Mouse (Mus musculus) G1E (cell line): ENCODE measurements around the gene Timm44. TPM values are rescaled to one million over a fixed set of nuclear protein-coding genes. Genes with fewer than 3 reads are reported as not detected.
"Not testable (repeated sequence)": the region's sequence is repeated elsewhere in the genome, so short reads cannot be mapped to it uniquely, and the experiment has no call there.

Experiments
- ATAC-seq: 2 replicates; pipeline ENCODE4 v1.8.0; 2016; ENCODE audit warnings: mild to moderate bottlenecking; ENCODE audit not compliant: insufficient number of reproducible peaks, poor library complexity, low FRiP score, severe bottlenecking; ENCODE audit errors: extremely low read depth
- DNase-seq: peaks from one replicate; pipeline ENCODE4 v3.0.0; 2012; ENCODE audit warnings: low spot score
- H3K27me3 ChIP-seq: 2 replicates; pipeline ENCODE4 v1.6.1; 2012; ENCODE audit warnings: mild to moderate bottlenecking, low read length, inconsistent platforms; ENCODE audit not compliant: insufficient read depth
- H3K36me3 ChIP-seq: replicated peaks from 2 replicates; pipeline ENCODE3; 2012; ENCODE audit warnings: mild to moderate bottlenecking, inconsistent platforms
- H3K4me1 ChIP-seq: 2 replicates; pipeline ENCODE4 v1.6.1; 2012; ENCODE audit warnings: low read depth, low read length, inconsistent platforms, mixed read lengths; ENCODE audit not compliant: insufficient read depth
- H3K4me3 ChIP-seq: 2 replicates; pipeline ENCODE4 v1.5.1; 2012; ENCODE audit warnings: low read depth, mild to moderate bottlenecking, inconsistent platforms, low read length, moderate library complexity, mixed read lengths
- H3K9me3 ChIP-seq: replicated peaks from 2 replicates; pipeline ENCODE4 v1.6.1; 2012; ENCODE audit warnings: inconsistent platforms
- CTCF ChIP-seq: IDR thresholded peaks from 2 replicates; pipeline ENCODE4 v1.5.1; 2012; ENCODE audit warnings: low read depth, low read length, inconsistent platforms, mixed read lengths
- GATA1 ChIP-seq: IDR thresholded peaks from 2 replicates; pipeline ENCODE4 v1.6.1; 2012; ENCODE audit warnings: borderline replicate concordance, low read length, inconsistent platforms, mixed read lengths
- GATA2 ChIP-seq: IDR thresholded peaks from 2 replicates; pipeline ENCODE4 v1.6.1; 2012; ENCODE audit warnings: low read depth, low read length, inconsistent platforms, borderline replicate concordance
- POLR2AphosphoS5 ChIP-seq: IDR thresholded peaks from 2 replicates; pipeline ENCODE4 v1.6.1; 2012; ENCODE audit warnings: low read depth, low read length, inconsistent platforms; ENCODE audit not compliant: insufficient replicate concordance
- TAL1 ChIP-seq: conservative IDR thresholded peaks from 2 replicates; pipeline ENCODE4 v1.6.1; 2012; ENCODE audit warnings: low read depth, low read length, inconsistent platforms, mixed read lengths
- polyA plus RNA-seq: library from polyadenylated mRNA; stranded (reverse); fragments of >175 nt; gene quantifications from 2 replicates; pipeline ENCODE4 v1.2.3, GENCODE M21; 2012
- total RNA-seq, 2 experiments: library from RNA; stranded (forward) in 1 of 2; stranded (reverse) in 1 of 2; fragments of 200-1000 nt in 1 of 2; fragments of >200 nt in 1 of 2; fragmentation: Nextera tagmentation in 1 of 2; gene quantifications; 2 replicates each; pipeline ENCODE4 v1.2.3; 2014 to 2017

Timm44 gene
- total and polyA plus RNA-seq, 3 experiments = 65.3 to 123 (median 81.8) TPM

GRCm38 (mm10) chr8:4259125-4259804 lies 16.4 kb downstream of the Timm44 start, which contains the start of gene Ctxn1:
Gene Ctxn1, minus strand, starts transcription at chr8:4259274.
- DNase-seq (peak; percentile 87), ATAC-seq (peak; percentile 93)
- peaks cover 93% of the 10 kb centered on the region for H3K36me3 ChIP-seq
- H3K4me1 ChIP-seq = peaks cover 34% of the 10 kb centered on the region
- no peak for TF ChIP-seq GATA1
- no peak for TF ChIP-seq GATA2
- TF ChIP-seq POLR2AphosphoS5 = no peak
- TF ChIP-seq TAL1 = no peak
- no peak for TF ChIP-seq CTCF
- H3K27me3 ChIP-seq = no peaks in the 10 kb centered on the region
- H3K9me3 ChIP-seq = no peaks in the 10 kb centered on the region
- peak within 1 kb of the TSS; percentile 73 for H3K4me3 ChIP-seq

DNA sequence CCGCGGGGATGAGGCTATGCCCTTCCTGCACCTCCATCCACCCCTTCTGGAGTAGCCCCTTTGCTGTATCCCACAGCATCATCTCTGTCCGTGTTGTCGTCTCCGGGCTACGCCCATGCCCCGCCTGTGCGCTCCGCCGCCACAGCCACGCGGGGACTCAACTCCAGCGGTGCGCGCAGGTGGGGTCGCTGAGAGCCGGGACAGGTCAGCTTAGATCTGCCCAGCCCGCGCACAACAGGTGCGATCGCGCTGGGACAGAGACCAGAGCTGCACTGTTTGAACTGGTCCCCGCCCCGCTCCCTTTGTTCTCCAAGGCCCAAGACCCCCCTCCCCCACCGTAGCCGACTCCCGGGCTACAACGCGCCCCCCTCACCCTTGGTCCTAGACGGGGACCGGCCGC lies 17.0 kb downstream of the Timm44 start:
- peaks cover 90% of the 10 kb centered on the region for H3K36me3 ChIP-seq
- DNase-seq = peak; percentile 27
- H3K9me3 ChIP-seq = no peaks in the 10 kb centered on the region
- TF ChIP-seq CTCF (no peak), GATA2 (no peak), POLR2AphosphoS5 (no peak), TAL1 (no peak)
- ATAC-seq = no peak
- peak overlapping the region; percentile 73 for H3K4me3 ChIP-seq
- H3K4me1 ChIP-seq = peaks cover 39% of the 10 kb centered on the region
- no peaks in the 10 kb centered on the region for H3K27me3 ChIP-seq

DNA sequence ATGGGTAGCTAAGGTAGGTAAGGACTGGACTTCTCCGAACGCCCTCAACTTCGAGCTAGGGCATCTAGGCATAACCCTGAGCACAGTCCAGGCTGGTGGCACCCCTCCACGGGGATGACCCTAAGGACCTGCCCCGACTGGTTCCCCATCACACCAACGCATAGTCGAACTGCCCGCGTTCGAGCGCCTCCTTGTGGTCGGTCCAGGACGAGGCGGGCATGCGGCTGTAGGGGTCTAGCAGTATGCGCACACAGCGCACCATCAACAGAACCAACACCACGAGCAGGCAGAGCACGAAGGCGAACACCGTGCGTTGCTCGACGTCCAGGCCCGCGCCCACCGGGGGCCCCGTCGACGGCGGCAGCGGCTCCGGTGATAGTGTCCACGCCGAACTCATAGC lies 17.5 kb downstream of the Timm44 start:
- no peak for TF ChIP-seq POLR2AphosphoS5
- TF ChIP-seq GATA1 = no peak
- TF ChIP-seq CTCF = peak; percentile 90
- no peak for TF ChIP-seq TAL1
- no peak for TF ChIP-seq GATA2
- Histone ChIP-seq H3K4me3 (peak overlapping the region; percentile 73), H3K27me3 (no peaks in the 10 kb centered on the region), H3K36me3 (peaks cover 86% of the 10 kb centered on the region), H3K9me3 (no peaks in the 10 kb centered on the region), H3K4me1 (peaks cover 42% of the 10 kb centered on the region)
- ATAC-seq (peak; percentile 25; the same call in 1 of the 2 replicates), DNase-seq (peak; percentile 53)

GRCm38 (mm10) chr8:4257350-4257749 lies 18.4 kb downstream of the Timm44 start:
- ATAC-seq (no peak), DNase-seq (no peak)
- no peak overlapping the region for H3K4me3 ChIP-seq
- no peaks in the 10 kb centered on the region for H3K27me3 ChIP-seq
- no peaks in the 10 kb centered on the region for H3K9me3 ChIP-seq
- H3K4me1 ChIP-seq = peaks cover 46% of the 10 kb centered on the region
- TF ChIP-seq TAL1 (no peak), CTCF (no peak), GATA1 (no peak), POLR2AphosphoS5 (no peak), GATA2 (no peak)
- peaks cover 77% of the 10 kb centered on the region for H3K36me3 ChIP-seq

DNA sequence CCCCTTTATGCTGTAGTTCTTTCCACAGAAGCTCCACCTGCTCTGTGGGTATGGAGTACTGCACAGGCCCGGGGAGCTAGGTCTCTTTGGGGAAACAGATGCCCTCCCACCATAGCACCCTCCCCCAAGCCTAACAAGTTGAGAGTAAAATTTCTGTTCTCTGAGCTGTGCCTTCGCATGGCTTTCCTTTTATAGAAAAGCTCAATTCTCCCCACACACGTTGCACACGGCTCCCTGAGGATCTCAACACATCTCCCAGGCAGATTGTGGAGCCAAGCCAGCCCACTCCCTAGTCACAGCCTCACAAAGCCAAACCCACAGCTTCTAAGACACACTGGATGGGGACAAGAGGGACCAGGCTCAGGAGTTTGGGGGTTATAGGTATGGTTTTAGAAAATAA lies 18.8 kb downstream of the Timm44 start:
- H3K27me3 ChIP-seq = no peaks in the 10 kb centered on the region
- peaks cover 73% of the 10 kb centered on the region for H3K36me3 ChIP-seq
- no peaks in the 10 kb centered on the region for H3K9me3 ChIP-seq
- no peak for ATAC-seq
- TF ChIP-seq GATA1 (no peak), CTCF (no peak), POLR2AphosphoS5 (no peak), GATA2 (no peak), TAL1 (no peak)
- no peak for DNase-seq
- H3K4me1 ChIP-seq = peaks cover 51% of the 10 kb centered on the region
- no peak overlapping the region for H3K4me3 ChIP-seq

- H3K9me3 ChIP-seq, ATAC-seq: not testable (repeated sequence)
- peaks cover 67% of the 10 kb centered on the region for H3K36me3 ChIP-seq
Measured at GRCm38 (mm10) chr8:4255471-4255870, 20.2 kb downstream of the Timm44 start.

GRCm38 (mm10) chr8:4254001-4254400 lies 21.7 kb downstream of the Timm44 start:
- Histone ChIP-seq H3K4me1 (peaks cover 42% of the 10 kb centered on the region), H3K27me3 (no peaks in the 10 kb centered on the region), H3K9me3 (no peaks in the 10 kb centered on the region), H3K4me3 (no peak overlapping the region; the same call in 1 of the 2 replicates), H3K36me3 (peaks cover 68% of the 10 kb centered on the region)
- ATAC-seq (no peak), DNase-seq (peak; percentile 25)
- TF ChIP-seq GATA1 (no peak), GATA2 (no peak), TAL1 (no peak), CTCF (no peak), POLR2AphosphoS5 (no peak)

More at GRCm38 (mm10) chr8:4255471-4255870, 20.2 kb downstream of the Timm44 start:
- H3K27me3 ChIP-seq, H3K4me3 ChIP-seq, DNase-seq: not testable (repeated sequence)
- H3K4me1 ChIP-seq = peaks cover 56% of the 10 kb centered on the region
